Mouse (Mus musculus): Measurements from ENCODE around the gene Krtap5-5. TPM values are rescaled to one million over a fixed set of nuclear protein-coding genes. Genes with fewer than 3 reads are reported as not detected.
"Not testable (repeated sequence)": the region's sequence is repeated elsewhere in the genome, so short reads cannot be mapped to it uniquely, and the experiment has no call there.

The Krtap5-5 gene
- polyA plus RNA-seq, 1 experiment from 2014 or later = not detected

GRCm38 (mm10) chr7:142231540-142231939 is 1.8 kb upstream of the Krtap5-5 start:
- ATAC-seq (replicated peaks; ENCODE audit: insufficient number of reproducible peaks, low FRiP score, low TSS enrichment, low read depth) = no peak
- Histone ChIP-seq H3K27me3 (ENCODE audit: control insufficient read depth, insufficient read depth, low read length) (no peaks in the 10 kb centered on the region), H3K27ac (replicated peaks; ENCODE audit: low read depth, low read length) (no peak overlapping the region), H3K36me3 (replicated peaks; ENCODE audit: control insufficient read depth, insufficient read depth, low read depth, low read length) (no peaks in the 10 kb centered on the region), H3K4me2 (ENCODE audit: low read depth, low read length) (no peak overlapping the region), H3K4me3 (ENCODE audit: low read depth, low read length) (no peak overlapping the region), H3K9ac (replicated peaks; ENCODE audit: low read length) (no peak overlapping the region), H3K9me3 (replicated peaks; ENCODE audit: control insufficient read depth, low read length) (no peaks in the 10 kb centered on the region), H3K4me1 (ENCODE audit: control insufficient read depth, insufficient read depth, low read length) (no peaks in the 10 kb centered on the region)
- WGBS = 15% methylated on average over 1 of the region's 1 CpGs
- no peak for DNase-seq (ENCODE audit: low spot score)

- peak; percentile 21 for DNase-seq (ENCODE audit: low spot score)
- H3K27ac ChIP-seq (replicated peaks; ENCODE audit: low read depth, low read length) = no peak overlapping the region
- 39% methylated on average over 2 of the region's 2 CpGs for WGBS
These were observed 5.3 kb downstream of the Krtap5-5 start for GRCm38 (mm10) chr7:142224518-142224917.

GRCm38 (mm10) chr7:142212136-142212535 is 17.6 kb downstream of the Krtap5-5 start:
- H3K27me3 ChIP-seq (ENCODE audit: control insufficient read depth, insufficient read depth, low read length); H3K27ac ChIP-seq (replicated peaks; ENCODE audit: low read depth, low read length); ATAC-seq (replicated peaks; ENCODE audit: insufficient number of reproducible peaks, low FRiP score, low TSS enrichment, low read depth); H3K4me3 ChIP-seq (ENCODE audit: low read depth, low read length); H3K4me1 ChIP-seq (ENCODE audit: control insufficient read depth, insufficient read depth, low read length); H3K9me3 ChIP-seq (replicated peaks; ENCODE audit: control insufficient read depth, low read length); H3K9ac ChIP-seq (replicated peaks; ENCODE audit: low read length); H3K36me3 ChIP-seq (replicated peaks; ENCODE audit: control insufficient read depth, insufficient read depth, low read depth, low read length); H3K4me2 ChIP-seq (ENCODE audit: low read depth, low read length); DNase-seq (ENCODE audit: low spot score): not testable (repeated sequence)
- WGBS = 80% methylated on average over 1 of the region's 1 CpGs

More at GRCm38 (mm10) chr7:142224518-142224917, 5.3 kb downstream of the Krtap5-5 start:
- no peaks in the 10 kb centered on the region for H3K27me3 ChIP-seq (ENCODE audit: control insufficient read depth, insufficient read depth, low read length)
- H3K4me2 ChIP-seq (ENCODE audit: low read depth, low read length) = no peak overlapping the region
- no peaks in the 10 kb centered on the region for H3K4me1 ChIP-seq (ENCODE audit: control insufficient read depth, insufficient read depth, low read length)
- H3K9ac ChIP-seq (replicated peaks; ENCODE audit: low read length) = no peak overlapping the region
- ATAC-seq (replicated peaks; ENCODE audit: insufficient number of reproducible peaks, low FRiP score, low TSS enrichment, low read depth) = no peak
- no peaks in the 10 kb centered on the region for H3K36me3 ChIP-seq (replicated peaks; ENCODE audit: control insufficient read depth, insufficient read depth, low read depth, low read length)
- no peaks in the 10 kb centered on the region for H3K9me3 ChIP-seq (replicated peaks; ENCODE audit: control insufficient read depth, low read length)
- H3K4me3 ChIP-seq (ENCODE audit: low read depth, low read length) = no peak overlapping the region

- H3K4me3 ChIP-seq (ENCODE audit: low read depth, low read length) = no peak within 1 kb of the TSS
- no peaks in the 10 kb centered on the region for H3K4me1 ChIP-seq (ENCODE audit: control insufficient read depth, insufficient read depth, low read length)
- no peaks in the 10 kb centered on the region for H3K9me3 ChIP-seq (replicated peaks; ENCODE audit: control insufficient read depth, low read length)
- no peak within 1 kb of the TSS for H3K4me2 ChIP-seq (ENCODE audit: low read depth, low read length)
- no peak for DNase-seq (ENCODE audit: low spot score)
- H3K27ac ChIP-seq (replicated peaks; ENCODE audit: low read depth, low read length) = no peak within 1 kb of the TSS
- no peak within 1 kb of the TSS for H3K9ac ChIP-seq (replicated peaks; ENCODE audit: low read length)
- no peak for ATAC-seq (replicated peaks; ENCODE audit: insufficient number of reproducible peaks, low FRiP score, low TSS enrichment, low read depth)
- H3K36me3 ChIP-seq (replicated peaks; ENCODE audit: control insufficient read depth, insufficient read depth, low read depth, low read length) = no peaks in the 10 kb centered on the region
- H3K27me3 ChIP-seq (ENCODE audit: control insufficient read depth, insufficient read depth, low read length) = no peaks in the 10 kb centered on the region
- WGBS = 63% methylated on average over 1 of the region's 1 CpGs
These were observed 18.2 kb downstream of the Krtap5-5 start, which contains the start of gene Gm7579 for GRCm38 (mm10) chr7:142211559-142211958. Gm7579 (plus strand) TSS chr7:142211859.

GRCm38 (mm10) chr7:142206891-142207290 is 22.9 kb downstream of the Krtap5-5 start:
- not testable (repeated sequence) for ATAC-seq (replicated peaks; ENCODE audit: insufficient number of reproducible peaks, low FRiP score, low TSS enrichment, low read depth); H3K4me3 ChIP-seq (ENCODE audit: low read depth, low read length); DNase-seq (ENCODE audit: low spot score); H3K4me2 ChIP-seq (ENCODE audit: low read depth, low read length); H3K4me1 ChIP-seq (ENCODE audit: control insufficient read depth, insufficient read depth, low read length); H3K9me3 ChIP-seq (replicated peaks; ENCODE audit: control insufficient read depth, low read length); H3K27ac ChIP-seq (replicated peaks; ENCODE audit: low read depth, low read length); H3K9ac ChIP-seq (replicated peaks; ENCODE audit: low read length); H3K27me3 ChIP-seq (ENCODE audit: control insufficient read depth, insufficient read depth, low read length); H3K36me3 ChIP-seq (replicated peaks; ENCODE audit: control insufficient read depth, insufficient read depth, low read depth, low read length)
- WGBS = 78% methylated on average over 5 of the region's 5 CpGs

- DNase-seq (ENCODE audit: low spot score) (no peak), ATAC-seq (replicated peaks; ENCODE audit: insufficient number of reproducible peaks, low FRiP score, low TSS enrichment, low read depth) (no peak)
- Histone ChIP-seq H3K27me3 (ENCODE audit: control insufficient read depth, insufficient read depth, low read length) (no peaks in the 10 kb centered on the region), H3K36me3 (replicated peaks; ENCODE audit: control insufficient read depth, insufficient read depth, low read depth, low read length) (no peaks in the 10 kb centered on the region), H3K9ac (replicated peaks; ENCODE audit: low read length) (no peak overlapping the region), H3K4me1 (ENCODE audit: control insufficient read depth, insufficient read depth, low read length) (no peaks in the 10 kb centered on the region), H3K9me3 (replicated peaks; ENCODE audit: control insufficient read depth, low read length) (no peaks in the 10 kb centered on the region), H3K4me3 (ENCODE audit: low read depth, low read length) (no peak overlapping the region), H3K27ac (replicated peaks; ENCODE audit: low read depth, low read length) (no peak overlapping the region), H3K4me2 (ENCODE audit: low read depth, low read length) (no peak overlapping the region)
These were observed 24.3 kb downstream of the Krtap5-5 start for GRCm38 (mm10) chr7:142205488-142205887.

- H3K36me3 ChIP-seq (replicated peaks; ENCODE audit: control insufficient read depth, insufficient read depth, low read depth, low read length) = no peaks in the 10 kb centered on the region
- ATAC-seq (replicated peaks; ENCODE audit: insufficient number of reproducible peaks, low FRiP score, low TSS enrichment, low read depth) = no peak
- no peak within 1 kb of the TSS for H3K4me2 ChIP-seq (ENCODE audit: low read depth, low read length)
- WGBS = 73% methylated on average over 1 of the region's 1 CpGs
- H3K4me1 ChIP-seq (ENCODE audit: control insufficient read depth, insufficient read depth, low read length) = no peaks in the 10 kb centered on the region
- no peak within 1 kb of the TSS for H3K9ac ChIP-seq (replicated peaks; ENCODE audit: low read length)
- H3K9me3 ChIP-seq (replicated peaks; ENCODE audit: control insufficient read depth, low read length) = no peaks in the 10 kb centered on the region
- no peaks in the 10 kb centered on the region for H3K27me3 ChIP-seq (ENCODE audit: control insufficient read depth, insufficient read depth, low read length)
- no peak within 1 kb of the TSS for H3K4me3 ChIP-seq (ENCODE audit: low read depth, low read length)
- no peak for DNase-seq (ENCODE audit: low spot score)
- no peak within 1 kb of the TSS for H3K27ac ChIP-seq (replicated peaks; ENCODE audit: low read depth, low read length)
These were observed 28.7 kb downstream of the Krtap5-5 start, which contains the start of gene Krtap5-3 for GRCm38 (mm10) chr7:142201064-142201463. Krtap5-3 (plus strand) TSS chr7:142201364.

- Histone ChIP-seq H3K27me3 (ENCODE audit: control insufficient read depth, insufficient read depth, low read length) (no peaks in the 10 kb centered on the region), H3K36me3 (replicated peaks; ENCODE audit: control insufficient read depth, insufficient read depth, low read depth, low read length) (no peaks in the 10 kb centered on the region), H3K4me2 (ENCODE audit: low read depth, low read length) (no peak overlapping the region), H3K4me3 (ENCODE audit: low read depth, low read length) (no peak overlapping the region), H3K9ac (replicated peaks; ENCODE audit: low read length) (no peak overlapping the region), H3K9me3 (replicated peaks; ENCODE audit: control insufficient read depth, low read length) (no peaks in the 10 kb centered on the region), H3K27ac (replicated peaks; ENCODE audit: low read depth, low read length) (no peak overlapping the region), H3K4me1 (ENCODE audit: control insufficient read depth, insufficient read depth, low read length) (no peaks in the 10 kb centered on the region)
- ATAC-seq (replicated peaks; ENCODE audit: insufficient number of reproducible peaks, low FRiP score, low TSS enrichment, low read depth) (no peak), DNase-seq (ENCODE audit: low spot score) (no peak)
- WGBS = 89% methylated on average over 2 of the region's 2 CpGs
These were observed 31.0 kb downstream of the Krtap5-5 start for GRCm38 (mm10) chr7:142198748-142199147.

Measured in embryonic facial prominence, embryonic 11.5 days (tissue).